Mouse (Mus musculus) kidney, adult 11 months (tissue): ENCODE measurements around the gene Tspear.
"Not testable (repeated sequence)": the region's sequence is repeated elsewhere in the genome, so short reads cannot be mapped to it uniquely, and the experiment has no call there.

ENCODE experiments used
- DNase-seq: peaks from one replicate; pipeline ENCODE4 v3.0.0; 2022

Gene Tspear

GRCm38 (mm10) chr10:77713734-77714133 lies 27.4 kb downstream of the Tspear start:
- no peak for DNase-seq

GRCm38 (mm10) chr10:77715507-77715906 lies 29.1 kb downstream of the Tspear start, which contains the start of gene Gm10142:
Gene Gm10142 (plus strand): TSS chr10:77715807.
- no peak for DNase-seq

- DNase-seq: not testable (repeated sequence)
Measured at GRCm38 (mm10) chr10:77720299-77720698, 33.9 kb downstream of the Tspear start, which contains the start of gene Krtap12-1. Gene Krtap12-1 (plus strand): TSS chr10:77720599.

GRCm38 (mm10) chr10:77724855-77725254 lies 38.5 kb downstream of the Tspear start:
- no peak for DNase-seq

- DNase-seq: no peak
Measured at GRCm38 (mm10) chr10:77726186-77726585, 39.8 kb downstream of the Tspear start, which contains the start of gene Gm10100. Gene Gm10100 (plus strand): TSS chr10:77726486.

- no peak for DNase-seq
Measured at GRCm38 (mm10) chr10:77728280-77728679, 41.9 kb downstream of the Tspear start.

- DNase-seq: no peak
Measured at GRCm38 (mm10) chr10:77729241-77729640, 42.9 kb downstream of the Tspear start.

GRCm38 (mm10) chr10:77735928-77736327 lies 49.6 kb downstream of the Tspear start:
- DNase-seq: no peak

- no peak for DNase-seq
Measured at GRCm38 (mm10) chr10:77738929-77739328, 52.6 kb downstream of the Tspear start.

GRCm38 (mm10) chr10:77741924-77742688 lies 55.7 kb downstream of the Tspear start, which contains the start of gene Gm18596:
Gene Gm18596 (minus strand): TSS chr10:77742638.
- not testable (repeated sequence) for DNase-seq

- not testable (repeated sequence) for DNase-seq
Measured at GRCm38 (mm10) chr10:77750686-77751085, 64.3 kb downstream of the Tspear start.

GRCm38 (mm10) chr10:77751254-77751653 lies 64.9 kb downstream of the Tspear start, which contains the start of gene Gm9736:
Gene Gm9736 (minus strand): TSS chr10:77751354.
- DNase-seq: not testable (repeated sequence)

- not testable (repeated sequence) for DNase-seq
Measured at GRCm38 (mm10) chr10:77752312-77752711, 65.9 kb downstream of the Tspear start.

GRCm38 (mm10) chr10:77753448-77753847 lies 67.1 kb downstream of the Tspear start:
- DNase-seq: no peak

GRCm38 (mm10) chr10:77759582-77759981 lies 73.2 kb downstream of the Tspear start, which contains the start of gene Gm3233:
Gene Gm3233 (minus strand): TSS chr10:77759682.
- not testable (repeated sequence) for DNase-seq

GRCm38 (mm10) chr10:77769727-77770126 lies 83.4 kb downstream of the Tspear start:
- no peak for DNase-seq

- DNase-seq: not testable (repeated sequence)
Measured at GRCm38 (mm10) chr10:77771225-77771624, 84.9 kb downstream of the Tspear start, which contains the start of gene Gm3238. Gene Gm3238 (minus strand): TSS chr10:77771325.

GRCm38 (mm10) chr10:77772142-77772541 lies 85.8 kb downstream of the Tspear start:
- DNase-seq: not testable (repeated sequence)

- DNase-seq: not testable (repeated sequence)
Measured at GRCm38 (mm10) chr10:77776844-77777243, 90.5 kb downstream of the Tspear start, which contains the start of gene Gm7138. Gene Gm7138 (minus strand): TSS chr10:77776944.

GRCm38 (mm10) chr10:77782442-77782841 lies 96.1 kb downstream of the Tspear start, which contains the start of gene Gm3250:
Gene Gm3250 (minus strand): TSS chr10:77782542.
- DNase-seq: not testable (repeated sequence)

- DNase-seq: not testable (repeated sequence)
Measured at GRCm38 (mm10) chr10:77783396-77783795, 97.0 kb downstream of the Tspear start.

GRCm38 (mm10) chr10:77787876-77788275 lies 101.5 kb downstream of the Tspear start, which contains the start of gene Gm7137:
Gene Gm7137 (minus strand): TSS chr10:77788200.
- not testable (repeated sequence) for DNase-seq

GRCm38 (mm10) chr10:77788621-77789020 lies 102.3 kb downstream of the Tspear start:
- DNase-seq: no peak

- no peak for DNase-seq
Measured at GRCm38 (mm10) chr10:77794976-77795375, 108.6 kb downstream of the Tspear start, which contains the start of gene Gm9639. Gene Gm9639 (minus strand): TSS chr10:77795076.
